ENCODE assay signal across 8 mouse cellular contexts in genomic region chr2:32534733-32535471, GRCm38 (mm10). TPM values are rescaled to one million over a fixed set of nuclear protein-coding genes. Genes with fewer than 3 reads are reported as not detected.
DNase-seq lines count a peak whose midpoint lies in the region; ATAC-seq and TF ChIP-seq lines count a peak whose summit lies in the region.

Gene Fam102a, plus strand, starts transcription at chr2:32535332.

- H3K4me2 ChIP-seq in CH12.LX (ENCODE audit: insufficient read depth, low read depth, poor library complexity, severe bottlenecking): peak within 1 kb of the TSS; percentile 91
- H3K4me2 ChIP-seq in forebrain, embryonic 12.5 days: peak within 1 kb of the TSS; percentile 80
- peak within 1 kb of the TSS; percentile 93 for H3K4me2 ChIP-seq in heart, postnatal 0 days (ENCODE audit: low read depth, low read length)
- peak within 1 kb of the TSS; percentile 94 for H3K4me2 ChIP-seq in liver, postnatal 0 days (ENCODE audit: low read depth, low read length)
- H3K4me2 ChIP-seq in neural tube, embryonic 14.5 days (ENCODE audit: low read depth, low read length): peak within 1 kb of the TSS; percentile 82

- ATAC-seq in forebrain, embryonic 12.5 days (ENCODE audit: low FRiP score): peak; percentile 97
- ATAC-seq in heart, postnatal 0 days (ENCODE audit: insufficient read depth, low read depth): peak; percentile 90
- peak; percentile 93 for ATAC-seq in liver, postnatal 0 days
- peak; percentile 97 for ATAC-seq in neural tube, embryonic 14.5 days (ENCODE audit: low read depth)

- in situ Hi-C loops in CH12.LX (cut with MboI; ENCODE audit: low pct_ligation_motif_present, low pct_unique_long_range_greater_than_20kb, low sequenced_read_pairs): no loop called here

- H3K27ac ChIP-seq in CH12.LX (ENCODE audit: insufficient read depth, low read depth): peak within 1 kb of the TSS; percentile 81
- H3K27ac ChIP-seq in forebrain, embryonic 12.5 days: peak within 1 kb of the TSS; percentile 92
- H3K27ac ChIP-seq in heart, postnatal 0 days (ENCODE audit: low read depth): peak within 1 kb of the TSS; percentile 91
- H3K27ac ChIP-seq in liver, postnatal 0 days (ENCODE audit: low read depth): peak within 1 kb of the TSS; percentile 88
- H3K27ac ChIP-seq in neural tube, embryonic 14.5 days (ENCODE audit: low read depth, low read length): peak within 1 kb of the TSS; percentile 91

- H3K36me3 ChIP-seq in CH12.LX (replicated peaks in 1 of 2; ENCODE audit: control insufficient read depth in 1 of 2, insufficient read depth in 1 of 2, low read length in 1 of 2): peaks cover 0 to 3% of the 10 kb centered on the region in 2 experiments
- H3K36me3 ChIP-seq in forebrain, embryonic 12.5 days (replicated peaks): no peaks in the 10 kb centered on the region
- H3K36me3 ChIP-seq in heart, postnatal 0 days (replicated peaks; ENCODE audit: control insufficient read depth, insufficient read depth, low read length): no peaks in the 10 kb centered on the region
- H3K36me3 ChIP-seq in liver, postnatal 0 days (replicated peaks; ENCODE audit: insufficient read depth, low read length): no peaks in the 10 kb centered on the region
- H3K36me3 ChIP-seq in neural tube, embryonic 14.5 days (ENCODE audit: control insufficient read depth, insufficient read depth, low read length): no peaks in the 10 kb centered on the region

- TF ChIP-seq EP300 in CH12.LX (IDR thresholded peaks at IDR 0.05; ENCODE audit: low read length): no peak
- no peak for TF ChIP-seq EP300 in heart, postnatal 0 days (IDR thresholded peaks at IDR 0.05; ENCODE audit: low read depth)
- TF ChIP-seq EP300 in liver, postnatal 0 days (IDR thresholded peaks at IDR 0.05; ENCODE audit: low read depth): no peak

- dilution Hi-C loops in CH12.LX (cut with MboI; ENCODE audit: extremely low pct_ligation_motif_present, extremely low pct_unique_long_range_greater_than_20kb, low sequenced_read_pairs): no loop called here

- WGBS in forebrain, embryonic 12.5 days: under 1% methylated on average over 67 of the region's 67 CpGs
- WGBS in heart, postnatal 0 days: 1% methylated on average over 65 of the region's 67 CpGs
- 1% methylated on average over 67 of the region's 67 CpGs for WGBS in large intestine, adult 2 months
- under 1% methylated on average over 67 of the region's 67 CpGs for WGBS in liver, postnatal 0 days (ENCODE audit: insufficient replicate concordance)
- WGBS in neural tube, embryonic 14.5 days: 1% methylated on average over 64 of the region's 67 CpGs

- H3K27me3 ChIP-seq in CH12.LX (replicated peaks): peaks cover 9% of the 10 kb centered on the region
- no peaks in the 10 kb centered on the region for H3K27me3 ChIP-seq in forebrain, embryonic 12.5 days
- no peaks in the 10 kb centered on the region for H3K27me3 ChIP-seq in heart, postnatal 0 days (ENCODE audit: control insufficient read depth, insufficient read depth, low read length)
- peaks cover 17% of the 10 kb centered on the region for H3K27me3 ChIP-seq in liver, postnatal 0 days (ENCODE audit: insufficient read depth, low read length)
- H3K27me3 ChIP-seq in neural tube, embryonic 14.5 days (ENCODE audit: control insufficient read depth, insufficient read depth, low read length): no peaks in the 10 kb centered on the region

- peak within 1 kb of the TSS; percentile 69 to 86 (median 69) for H3K4me3 ChIP-seq in CH12.LX (replicated peaks in 1 of 3; ENCODE audit: low read depth in 2 of 3, low read length in 2 of 3, poor library complexity in 1 of 3)
- peak within 1 kb of the TSS; percentile 93 for H3K4me3 ChIP-seq in forebrain, embryonic 12.5 days (replicated peaks)
- peak within 1 kb of the TSS; percentile 84 for H3K4me3 ChIP-seq in heart, postnatal 0 days (ENCODE audit: low read depth, low read length)
- H3K4me3 ChIP-seq in liver, postnatal 0 days (ENCODE audit: low read depth, low read length): peak within 1 kb of the TSS; percentile 73
- H3K4me3 ChIP-seq in neural tube, embryonic 14.5 days (ENCODE audit: low read depth, low read length): peak within 1 kb of the TSS; percentile 86

- TF ChIP-seq RAD21 in CH12.LX (IDR thresholded peaks at IDR 0.05; ENCODE audit: low read depth, low read length): no peak

- no peaks in the 10 kb centered on the region for H3K9me3 ChIP-seq in CH12.LX (replicated peaks; ENCODE audit: low read length)
- H3K9me3 ChIP-seq in forebrain, embryonic 12.5 days: no peaks in the 10 kb centered on the region
- H3K9me3 ChIP-seq in heart, postnatal 0 days (replicated peaks; ENCODE audit: control insufficient read depth, low read length): no peaks in the 10 kb centered on the region
- no peaks in the 10 kb centered on the region for H3K9me3 ChIP-seq in liver, postnatal 0 days (ENCODE audit: low read length)
- no peaks in the 10 kb centered on the region for H3K9me3 ChIP-seq in neural tube, embryonic 14.5 days (ENCODE audit: control insufficient read depth, low read length)

- TF ChIP-seq CTCF in CH12.LX (conservative IDR thresholded peaks at IDR 0.05 in 1 of 2, IDR thresholded peaks at IDR 0.05 in 1 of 2; ENCODE audit: low read depth in 2 of 2, low read length in 2 of 2): no peak
- TF ChIP-seq CTCF in heart, postnatal 0 days (IDR thresholded peaks at IDR 0.05; ENCODE audit: low read depth): no peak
- no peak for TF ChIP-seq CTCF in liver, postnatal 0 days (IDR thresholded peaks at IDR 0.05; ENCODE audit: low read depth)

- TF ChIP-seq POLR2A in CH12.LX (IDR thresholded peaks at IDR 0.05; ENCODE audit: low read depth, low read length): peak; percentile 88

- H3K4me1 ChIP-seq in CH12.LX (ENCODE audit: control insufficient read depth in 1 of 2, insufficient read depth in 2 of 2): peaks cover 12 to 30% of the 10 kb centered on the region in 2 experiments
- H3K4me1 ChIP-seq in forebrain, embryonic 12.5 days: peaks cover 54% of the 10 kb centered on the region
- H3K4me1 ChIP-seq in heart, postnatal 0 days (ENCODE audit: control insufficient read depth, insufficient read depth): peaks cover 34% of the 10 kb centered on the region; the same call in 1 of the 2 replicates
- peaks cover 46% of the 10 kb centered on the region for H3K4me1 ChIP-seq in liver, postnatal 0 days (ENCODE audit: insufficient read depth)
- H3K4me1 ChIP-seq in neural tube, embryonic 14.5 days (ENCODE audit: control insufficient read depth, insufficient read depth, low read length): peaks cover 40% of the 10 kb centered on the region

- peak; percentile 93 for DNase-seq in CH12.LX (ENCODE audit: extremely low read depth)
- peak; percentile 89 for DNase-seq in c-Kit-positive CD71-positive TER-119-negative erythroid progenitor cells, embryonic 14.5 days (ENCODE audit: low read depth)
- peak; percentile 95 for DNase-seq in heart, postnatal 0 days (ENCODE audit: low spot score)
- DNase-seq in large intestine, adult 2 months (ENCODE audit: low read depth, low spot score): no peak
- DNase-seq in liver, postnatal 0 days: peak; percentile 98
- DNase-seq in testis, postnatal 10 days (ENCODE audit: low spot score): peak; percentile 100

- H3K79me2 ChIP-seq in CH12.LX (replicated peaks; ENCODE audit: control insufficient read depth, extremely low read depth, insufficient read depth, poor library complexity, severe bottlenecking): no peaks in the 10 kb centered on the region

- H3K9ac ChIP-seq in CH12.LX (ENCODE audit: insufficient read depth, low read depth): peak within 1 kb of the TSS; percentile 79
- peak within 1 kb of the TSS; percentile 87 for H3K9ac ChIP-seq in forebrain, embryonic 12.5 days
- peak within 1 kb of the TSS; percentile 90 for H3K9ac ChIP-seq in heart, postnatal 0 days (replicated peaks; ENCODE audit: low read depth, low read length)
- peak within 1 kb of the TSS; percentile 78 for H3K9ac ChIP-seq in liver, postnatal 0 days (replicated peaks)
- H3K9ac ChIP-seq in neural tube, embryonic 14.5 days (replicated peaks; ENCODE audit: low read depth, low read length): peak within 1 kb of the TSS; percentile 94

TF ChIP-seq in CH12.LX, 34 proteins besides CTCF, POLR2A, EP300 and RAD21:
- TF ChIP-seq KAT2A (IDR thresholded peaks at IDR 0.05; ENCODE audit: insufficient replicate concordance, low read length): no peak
- TF ChIP-seq MAZ (IDR thresholded peaks at IDR 0.05; ENCODE audit: low read depth, low read length): peak; percentile 79
- no peak for TF ChIP-seq SMC3 (IDR thresholded peaks at IDR 0.05; ENCODE audit: low read depth, low read length)
- TF ChIP-seq ZMIZ1 (IDR thresholded peaks at IDR 0.05; ENCODE audit: low read depth, low read length): peak; percentile 50; the same call in 1 of the 2 replicates
- no peak for TF ChIP-seq ZKSCAN1 (IDR thresholded peaks at IDR 0.05; ENCODE audit: borderline replicate concordance, low read depth, low read length)
- TF ChIP-seq NELFE (IDR thresholded peaks at IDR 0.05; ENCODE audit: low read depth, low read length): peak; percentile 51; the same call in 1 of the 2 replicates
- peak; percentile 55; the same call in 1 of the 2 replicates for TF ChIP-seq SIN3A (IDR thresholded peaks at IDR 0.05; ENCODE audit: low read length)
- TF ChIP-seq UBTF (IDR thresholded peaks at IDR 0.05; ENCODE audit: low read depth, low read length): peak; percentile 58; the same call in 1 of the 2 replicates
- TF ChIP-seq MXI1 (IDR thresholded peaks at IDR 0.05; ENCODE audit: low read depth, low read length): peak; percentile 34
- no peak for TF ChIP-seq MAFK (IDR thresholded peaks at IDR 0.05; ENCODE audit: insufficient replicate concordance, low read length)
- no peak for TF ChIP-seq USF2 (conservative IDR thresholded peaks at IDR 0.05; ENCODE audit: low read depth, low read length)
- no peak for TF ChIP-seq RCOR1 (conservative IDR thresholded peaks at IDR 0.05; ENCODE audit: low read depth, low read length)
- TF ChIP-seq TCF12 (IDR thresholded peaks at IDR 0.05; ENCODE audit: low read depth, low read length): peak; percentile 60; the same call in 1 of the 2 replicates

RNA-seq across cellular contexts. Expression of gene Fam102a, which starts in this region (rescaled TPM):
- total RNA-seq in CH12.LX (2012; rRNA removed): 3.8 and 5.1 TPM in 2 replicates
- total RNA-seq in CH12.LX (2014; rRNA removed): 1.3 and 1.7 TPM in 2 replicates
- polyA plus RNA-seq in CH12.LX (2012; ENCODE audit: insufficient read length, low read depth): 6.7 and 7.8 TPM in 2 replicates
- 8.7 and 9.6 TPM in 2 replicates for polyA plus RNA-seq in forebrain, embryonic 12.5 days (2016; fragmentation: Nextera tagmentation; extraction: Ambion mirVana)
- 11.2 and 12.3 TPM in 2 replicates for total RNA-seq in heart, postnatal 0 days (2014; rRNA removed; ENCODE audit: low replicate concordance)
- polyA plus RNA-seq in heart, postnatal 0 days (2015; fragmentation: Nextera tagmentation; extraction: Ambion mirVana): 2.8 and 3.1 TPM in 2 replicates
- 37.4 and 44.5 TPM in 2 replicates for polyA plus RNA-seq in large intestine, adult 2 months (2012; rRNA removed)
- polyA plus RNA-seq in liver, postnatal 0 days (2015; fragmentation: Nextera tagmentation; extraction: Ambion mirVana): 4.8 and 6.1 TPM in 2 replicates
- polyA plus RNA-seq in neural tube, embryonic 14.5 days (2014; fragmentation: Nextera tagmentation; extraction: Ambion mirVana): 6.7 and 7.3 TPM in 2 replicates
